Mouse (Mus musculus) MEL-GATA-1-ER (cell line): ENCODE measurements around the gene Col11a2.
A peak's percentile ranks its signal among the peaks of the same experiment; 100 is the strongest.

ENCODE experiments used
- DNase-seq: peaks from one replicate; pipeline ENCODE4 v3.0.0-alpha.2; 2012; ENCODE audit warnings: low read depth; ENCODE audit errors: extremely low read depth

Col11a2 gene

GRCm38 (mm10) chr17:34025756-34026151 lies 13.5 kb upstream of the Col11a2 start:
- DNase-seq, result no peak

GRCm38 (mm10) chr17:34026221-34026620 lies 13.0 kb upstream of the Col11a2 start:
- DNase-seq, result no peak

GRCm38 (mm10) chr17:34026917-34027655 lies 12.2 kb upstream of the Col11a2 start:
- DNase-seq, result no peak

GRCm38 (mm10) chr17:34027656-34028223 lies 11.5 kb upstream of the Col11a2 start, which contains the start of gene H2-Ke6:
Gene H2-Ke6 (minus strand): TSS chr17:34028060.
- peak; percentile 87 for DNase-seq

GRCm38 (mm10) chr17:34028501-34029149 lies 10.6 kb upstream of the Col11a2 start:
- no peak for DNase-seq

- DNase-seq, result no peak
Observed at GRCm38 (mm10) chr17:34029150-34029889, 9.9 kb upstream of the Col11a2 start.

- no peak for DNase-seq
Observed at GRCm38 (mm10) chr17:34029890-34030595, 9.2 kb upstream of the Col11a2 start.

- no peak for DNase-seq
Observed at GRCm38 (mm10) chr17:34030861-34031326, 8.3 kb upstream of the Col11a2 start.

GRCm38 (mm10) chr17:34031465-34032173 lies 7.6 kb upstream of the Col11a2 start, which contains the start of the genes Slc39a7 and Rxrb:
Gene Slc39a7 (minus strand): TSS chr17:34031682.
Gene Rxrb (plus strand): TSS chr17:34031812.
- peak; percentile 85 for DNase-seq

- DNase-seq, result no peak
Observed at GRCm38 (mm10) chr17:34032174-34032632, 7.0 kb upstream of the Col11a2 start.

GRCm38 (mm10) chr17:34032806-34033205 lies 6.4 kb upstream of the Col11a2 start:
- DNase-seq, result no peak

GRCm38 (mm10) chr17:34033441-34033840 lies 5.8 kb upstream of the Col11a2 start:
- DNase-seq, result no peak

GRCm38 (mm10) chr17:34034064-34034463 lies 5.2 kb upstream of the Col11a2 start:
- DNase-seq, result no peak

GRCm38 (mm10) chr17:34035517-34035916 lies 3.7 kb upstream of the Col11a2 start:
- DNase-seq, result no peak

- no peak for DNase-seq
Observed at GRCm38 (mm10) chr17:34036647-34037046, 2.6 kb upstream of the Col11a2 start.

GRCm38 (mm10) chr17:34037241-34037640 lies 2.0 kb upstream of the Col11a2 start:
- no peak for DNase-seq

GRCm38 (mm10) chr17:34038440-34038839 lies 797 bp upstream of the Col11a2 start:
- DNase-seq, result no peak

- no peak for DNase-seq
Observed at GRCm38 (mm10) chr17:34039562-34040450, 569 bp downstream of the Col11a2 start.

- DNase-seq, result no peak
Observed at GRCm38 (mm10) chr17:34045941-34046340, 6.7 kb downstream of the Col11a2 start.
